Mouse (Mus musculus): Measurements from ENCODE around the gene Scimp.

The Scimp gene

GRCm38 (mm10) chr11:70812365-70812764 is at the start of gene Scimp:
Gene Scimp, minus strand, starts transcription at chr11:70812586.
- no peak for DNase-seq

DNA sequence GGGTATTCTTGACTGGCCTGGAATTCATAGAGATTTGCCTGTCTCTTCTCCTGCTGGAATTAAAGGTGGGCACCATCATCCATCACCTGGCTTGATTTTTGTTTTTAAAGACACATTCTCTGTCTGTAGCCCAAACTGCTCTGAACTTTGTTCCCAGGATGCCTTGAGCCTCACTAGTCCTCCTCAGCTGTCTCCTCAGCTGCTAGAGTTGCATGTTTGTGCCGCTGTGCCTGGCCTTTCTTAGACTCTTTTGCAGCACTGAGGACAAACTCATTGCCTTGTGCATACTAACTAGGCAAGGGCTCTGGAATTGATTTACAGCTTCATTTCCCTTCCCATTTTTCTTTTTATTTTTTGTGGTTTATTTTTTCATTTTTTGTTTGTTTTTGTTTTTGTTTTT is 48.0 kb upstream of the Scimp start:
- no peak for DNase-seq

DNA sequence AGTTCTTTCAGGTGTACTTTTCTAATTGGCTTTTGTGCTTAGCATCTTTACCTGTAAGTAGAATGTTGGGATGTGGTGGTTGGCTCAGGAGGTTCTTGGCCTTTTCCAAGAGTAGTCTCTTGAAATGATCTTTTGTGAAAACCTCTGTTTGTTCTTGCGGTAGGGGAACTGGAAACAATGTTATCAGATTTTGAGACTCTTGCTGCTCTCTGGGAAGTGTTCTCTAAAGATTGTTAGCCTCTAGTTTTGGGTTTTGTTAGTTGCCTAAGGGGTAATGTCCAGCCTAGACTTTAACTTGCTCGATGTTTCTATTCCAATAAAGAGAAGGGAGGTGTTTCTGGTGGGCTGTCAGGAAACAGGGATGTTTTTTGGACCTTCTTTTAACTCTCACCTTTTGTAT is 33.6 kb upstream of the Scimp start:
- DNase-seq: no peak

GRCm38 (mm10) chr11:70845457-70845978 is 33.1 kb upstream of the Scimp start:
- no peak for DNase-seq

GRCm38 (mm10) chr11:70844559-70845456 is 32.4 kb upstream of the Scimp start, which contains the start of gene Rabep1:
Gene Rabep1, plus strand, starts transcription at chr11:70844778.
- peak; percentile 90 for DNase-seq

DNA sequence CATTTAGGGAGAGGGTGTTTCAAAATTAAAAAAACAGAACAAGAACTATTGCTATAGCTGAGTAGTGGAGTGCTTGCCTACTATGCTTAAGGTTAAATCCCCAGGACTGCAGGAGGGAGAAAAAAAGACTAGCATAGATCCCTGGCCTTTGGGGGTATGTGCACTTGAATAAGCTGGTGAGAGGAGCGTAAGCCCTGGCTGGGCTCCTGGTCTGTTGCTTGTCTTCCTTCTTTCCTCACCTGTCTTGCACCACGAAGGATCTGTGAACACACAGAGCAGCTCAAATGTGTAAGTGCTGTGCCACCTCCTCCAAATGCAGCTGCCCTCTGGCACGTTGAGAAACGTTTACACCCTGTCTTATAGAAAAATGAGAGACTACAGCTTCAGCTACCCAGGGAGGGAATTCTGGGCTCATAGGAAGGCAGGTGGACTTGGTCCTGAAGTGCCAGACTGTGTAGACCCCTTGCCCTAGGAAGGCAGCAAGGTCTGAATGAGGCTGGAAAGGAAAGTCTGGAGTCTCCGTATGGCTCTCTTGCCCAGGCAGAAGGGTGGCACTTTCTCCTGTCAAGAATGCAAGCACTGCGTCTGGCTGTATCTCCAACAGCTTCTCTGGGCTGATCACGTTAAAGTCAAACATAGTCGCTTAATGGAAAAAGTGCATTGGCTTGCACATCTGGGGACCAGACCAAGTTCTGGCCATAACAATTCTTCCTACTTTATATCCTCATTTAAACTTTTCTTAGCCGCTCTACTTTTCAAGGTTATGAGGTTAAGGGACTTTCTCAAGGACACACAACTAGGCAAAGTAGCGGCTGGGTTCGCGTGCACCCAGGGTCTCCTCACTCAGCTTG is 31.5 kb upstream of the Scimp start:
- no peak for DNase-seq

DNA sequence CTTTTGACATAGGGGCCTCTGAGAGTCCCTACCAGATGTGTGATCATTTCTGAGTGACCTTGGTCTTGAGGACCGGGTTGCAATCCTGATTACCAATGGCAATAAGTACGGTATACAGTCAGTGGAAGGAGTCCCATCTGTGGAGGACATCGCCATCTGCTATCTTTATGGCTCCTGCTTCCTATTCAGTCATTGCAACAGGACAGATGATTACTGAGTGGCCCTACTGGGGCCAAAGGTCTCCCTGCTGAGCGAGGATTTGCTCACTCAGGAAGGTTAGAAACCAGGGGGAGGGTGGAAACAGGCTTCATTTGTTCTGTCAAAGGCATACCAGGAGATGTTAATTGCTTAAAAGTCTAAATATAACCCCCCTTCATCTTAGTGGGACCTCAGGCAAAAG is 30.6 kb upstream of the Scimp start:
- no peak for DNase-seq

- no peak for DNase-seq
Measured at GRCm38 (mm10) chr11:70838610-70839009, 26.2 kb upstream of the Scimp start.

- DNase-seq: no peak
Measured at GRCm38 (mm10) chr11:70837031-70837430, 24.6 kb upstream of the Scimp start.

- DNase-seq: no peak
Measured at GRCm38 (mm10) chr11:70835381-70835831, 23.0 kb upstream of the Scimp start.

DNA sequence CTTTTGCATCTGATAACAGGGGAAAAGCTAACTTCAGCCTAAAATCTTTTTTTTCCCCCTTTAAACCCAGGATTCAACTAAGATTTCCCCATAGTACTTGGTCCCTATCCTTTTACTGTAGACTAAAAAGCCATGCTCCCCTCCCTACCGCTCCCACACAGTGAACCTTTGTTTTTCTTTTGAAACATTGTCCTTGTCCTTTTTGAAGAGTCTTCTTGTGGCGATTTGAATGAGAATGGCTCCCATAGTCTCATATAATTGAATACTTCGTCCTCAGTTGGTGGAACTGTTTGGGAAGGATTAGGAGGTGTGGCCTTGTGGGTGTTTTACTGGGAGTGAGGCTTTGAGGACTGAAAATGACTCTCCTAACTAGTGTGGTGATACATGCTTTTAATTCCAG is 21.4 kb upstream of the Scimp start:
- DNase-seq: no peak

DNA sequence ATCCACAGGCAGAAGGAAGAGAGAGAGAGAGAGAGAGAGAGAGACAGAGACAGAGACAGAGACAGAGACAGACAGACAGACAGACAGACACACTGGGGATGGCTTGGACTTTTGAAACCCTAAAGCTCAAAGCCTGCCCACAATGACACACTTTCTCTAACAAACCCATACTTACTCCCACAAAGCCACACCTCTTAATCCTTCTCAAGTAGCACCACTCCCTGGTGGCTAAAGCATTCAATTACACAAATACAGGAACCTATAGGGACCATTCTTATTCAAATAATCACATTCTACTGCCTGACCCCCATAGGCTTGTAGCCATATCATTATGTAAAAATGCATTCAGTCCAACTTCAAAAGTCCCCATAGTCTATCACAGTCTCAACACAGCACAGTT is 21.0 kb upstream of the Scimp start:
- DNase-seq: no peak

- DNase-seq: no peak
Measured at GRCm38 (mm10) chr11:70831201-70831600, 18.8 kb upstream of the Scimp start.

DNA sequence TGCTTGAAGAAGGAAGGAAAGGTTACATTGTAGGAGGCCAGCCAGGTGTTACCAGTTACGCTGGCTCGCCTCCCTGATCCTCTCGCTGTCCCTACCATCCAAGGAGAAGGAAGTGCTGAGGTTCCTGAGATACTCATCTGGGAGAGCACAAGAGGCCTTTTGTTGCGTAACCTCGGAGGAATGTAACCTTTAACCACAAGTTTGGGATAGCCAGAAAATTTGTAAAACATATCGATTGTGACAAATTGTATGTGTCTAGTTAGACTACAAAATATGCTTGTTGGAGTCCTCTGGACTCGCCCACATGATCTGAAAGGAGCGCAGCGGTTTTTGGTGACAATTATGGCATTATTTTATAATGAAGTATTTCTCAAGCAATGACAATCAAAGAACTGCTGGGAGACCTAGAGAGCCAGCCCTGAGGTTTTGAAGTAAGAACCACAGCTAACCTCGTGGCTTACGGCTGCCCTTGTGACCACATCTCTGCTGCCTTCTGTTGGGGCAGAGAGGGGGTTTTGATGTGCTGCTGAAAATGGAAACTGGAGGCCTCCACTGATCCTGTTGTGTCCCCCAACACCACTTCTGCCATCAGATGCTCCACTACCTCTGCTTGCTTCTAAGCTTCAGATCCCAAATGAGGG is 16.7 kb upstream of the Scimp start:
- DNase-seq: no peak

DNA sequence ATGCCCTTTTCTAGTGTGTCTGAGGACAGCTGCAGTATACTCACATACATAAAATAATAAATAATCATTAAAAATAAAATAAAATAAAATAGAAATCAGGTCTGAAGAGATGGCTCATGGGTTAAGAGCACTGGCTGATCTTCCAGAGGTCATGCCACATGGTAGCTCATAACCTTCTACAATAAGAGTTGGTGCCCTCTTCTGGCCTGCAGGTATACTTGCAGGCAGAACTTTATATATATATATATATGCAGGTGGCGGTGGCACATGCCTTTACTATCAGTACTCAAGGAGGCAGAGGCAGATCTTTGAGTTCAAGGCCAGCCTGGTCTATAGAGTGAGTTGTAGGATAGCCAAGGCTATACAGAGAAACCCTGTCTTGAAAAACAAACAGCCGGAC is 13.8 kb upstream of the Scimp start:
- DNase-seq: no peak

GRCm38 (mm10) chr11:70821728-70822591 is 9.6 kb upstream of the Scimp start:
- DNase-seq: peak; percentile 55

DNA sequence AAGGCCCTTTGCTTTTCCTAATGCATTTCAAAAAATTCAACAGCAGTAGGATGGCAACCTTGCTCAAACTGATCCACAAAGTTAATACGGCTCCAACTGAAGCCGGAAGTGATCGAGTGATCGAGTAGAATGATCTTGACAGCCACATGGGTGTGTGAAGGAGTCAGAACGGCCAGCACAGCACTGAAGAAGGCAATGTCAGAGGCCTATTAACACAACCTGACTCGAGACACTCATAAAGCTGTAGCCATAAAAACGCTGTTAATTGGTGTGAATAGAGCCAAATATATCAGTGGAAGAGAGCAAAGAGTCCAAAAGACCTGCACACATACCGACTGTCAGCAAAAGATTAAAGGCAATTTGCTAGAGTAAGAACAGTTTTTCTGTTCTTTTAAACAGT is 7.7 kb upstream of the Scimp start:
- DNase-seq: no peak

GRCm38 (mm10) chr11:70816770-70817169 is 4.4 kb upstream of the Scimp start:
- no peak for DNase-seq

DNA sequence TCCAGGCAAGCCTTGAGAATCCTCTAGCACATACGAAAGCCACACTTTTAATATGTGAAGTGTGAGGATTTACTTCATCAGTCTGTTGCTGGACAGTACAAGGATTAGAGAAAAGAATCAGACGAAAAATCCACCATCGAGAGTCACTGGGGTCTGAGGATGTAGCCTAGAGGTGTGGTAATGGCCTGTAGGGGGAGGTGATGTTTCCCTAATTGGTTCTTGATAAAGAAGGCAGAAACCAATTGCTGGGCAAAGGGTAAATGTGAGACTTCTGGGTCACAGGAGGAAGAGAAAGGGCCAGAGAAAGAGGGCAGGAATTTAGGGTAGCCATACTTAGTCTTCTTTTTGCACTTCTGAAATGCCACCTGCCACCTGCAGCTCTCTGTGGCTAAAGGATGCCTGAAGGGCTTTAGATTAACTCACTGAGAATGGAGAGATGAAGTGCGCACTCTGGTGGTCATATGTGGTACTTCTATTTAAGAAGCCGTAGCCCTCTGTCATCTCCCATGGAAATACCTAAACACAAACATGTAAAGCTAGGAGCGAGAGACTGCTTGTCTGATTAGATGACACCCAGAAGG is 3.2 kb upstream of the Scimp start:
- DNase-seq: peak; percentile 74

GRCm38 (mm10) chr11:70815071-70815470 is 2.7 kb upstream of the Scimp start:
- no peak for DNase-seq

- DNase-seq: peak; percentile 19
Measured at GRCm38 (mm10) chr11:70811471-70812240, 730 bp downstream of the Scimp start.

Data from cerebellum, adult 9-10 months (tissue).